Mouse (Mus musculus) myocyte (in vitro differentiated cells): ENCODE measurements around the gene Pycr2.

Experiments used
- CEBPB ChIP-seq: IDR thresholded peaks from 2 replicates; pipeline ENCODE4 v1.6.1; 2011; ENCODE audit warnings: mild to moderate bottlenecking, moderate library complexity; ENCODE audit not compliant: poor library complexity, insufficient read depth, severe bottlenecking
- E2F4 ChIP-seq: IDR thresholded peaks from one replicate; pipeline ENCODE4 v1.6.1; 2011; ENCODE audit warnings: mild to moderate bottlenecking, control low read depth, moderate library complexity; ENCODE audit not compliant: insufficient read depth
- MAX ChIP-seq: IDR thresholded peaks from one replicate; pipeline ENCODE4 v1.6.1; 2011; ENCODE audit warnings: low read depth, mild to moderate bottlenecking, control low read depth
- MYOD1 ChIP-seq, 3 experiments: IDR thresholded peaks; one replicate each; pipeline ENCODE4 v1.6.1; 2011; ENCODE audit warnings: control low read depth in 2 of 3, low read depth in 2 of 3, mild to moderate bottlenecking in 2 of 3, moderate library complexity in 1 of 3; ENCODE audit not compliant: insufficient read length in 2 of 3, control insufficient read depth in 1 of 3
- MYOG ChIP-seq, 3 experiments: IDR thresholded peaks; one replicate each; pipeline ENCODE4 v1.6.1; 2011; ENCODE audit warnings: control low read depth in 2 of 3, low read depth in 2 of 3, mild to moderate bottlenecking in 2 of 3; ENCODE audit not compliant: insufficient read length in 2 of 3, control insufficient read depth in 1 of 3, insufficient read depth in 1 of 3
- POLR2A ChIP-seq: IDR thresholded peaks from one replicate; pipeline ENCODE4 v1.6.1; 2011; ENCODE audit warnings: low read depth, mild to moderate bottlenecking, control low read depth, moderate library complexity; ENCODE audit not compliant: insufficient read length
- POLR2AphosphoS2 ChIP-seq: IDR thresholded peaks from one replicate; pipeline ENCODE4 v1.6.1; 2011; ENCODE audit warnings: low read depth, control low read depth; ENCODE audit not compliant: insufficient read length
- REST ChIP-seq: IDR thresholded peaks from one replicate; pipeline ENCODE4 v1.6.1; 2011; ENCODE audit warnings: mild to moderate bottlenecking, control low read depth, moderate library complexity; ENCODE audit not compliant: insufficient read depth, insufficient read length
- SRF ChIP-seq: IDR thresholded peaks from one replicate; pipeline ENCODE4 v1.6.1; 2011; ENCODE audit warnings: low read depth; ENCODE audit not compliant: control insufficient read depth, insufficient read length
- TCF12 ChIP-seq: IDR thresholded peaks from one replicate; pipeline ENCODE4 v1.6.1; 2011; ENCODE audit warnings: mild to moderate bottlenecking, control low read depth; ENCODE audit not compliant: poor library complexity, insufficient read depth, severe bottlenecking
- TCF3 ChIP-seq: IDR thresholded peaks from one replicate; pipeline ENCODE4 v1.6.1; 2011; ENCODE audit warnings: low read depth, control low read depth; ENCODE audit not compliant: insufficient read length
- USF1 ChIP-seq: IDR thresholded peaks from one replicate; pipeline ENCODE4 v1.6.1; 2011; ENCODE audit warnings: low read depth, mild to moderate bottlenecking, control low read depth, moderate library complexity

DNA sequence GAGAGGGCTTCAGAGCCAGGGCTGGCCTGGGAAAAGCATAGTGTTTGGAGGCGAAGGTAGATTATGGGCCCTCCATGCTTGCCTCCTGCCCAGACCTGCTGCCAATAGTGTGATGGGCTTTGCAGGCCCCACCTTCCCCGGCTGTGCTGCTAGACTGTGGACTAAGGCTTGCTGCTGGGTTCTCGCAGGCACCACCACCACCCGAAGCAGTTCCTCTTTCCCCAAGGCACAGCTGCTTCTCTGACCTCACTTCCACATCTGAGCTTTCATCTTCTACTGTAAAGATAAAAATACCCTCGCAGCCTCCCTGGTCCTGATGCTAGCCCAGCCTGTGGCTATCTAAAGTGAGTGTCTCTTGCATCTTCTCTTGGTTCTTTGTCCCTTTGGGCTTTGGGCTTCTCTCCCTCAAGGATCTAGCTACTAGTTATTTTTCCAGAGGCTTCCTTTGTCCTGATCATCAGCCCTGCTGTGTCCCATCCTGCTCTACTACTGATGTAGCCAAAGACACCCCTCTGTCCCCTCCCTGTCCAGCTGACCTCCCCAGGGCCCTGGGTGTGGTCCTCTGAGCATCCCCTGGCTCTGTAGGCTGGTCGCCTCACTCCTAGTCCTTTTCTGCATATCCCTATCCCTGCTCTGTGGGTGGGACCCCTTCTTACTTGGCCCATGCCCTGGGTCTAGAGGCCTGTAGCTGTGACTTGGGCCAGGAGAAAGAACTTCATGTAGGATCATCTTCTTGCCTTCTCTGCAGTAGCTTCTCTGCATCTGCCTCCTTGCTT lies 18.4 kb downstream of the Pycr2 start:
- TF ChIP-seq POLR2A, result no peak
- TF ChIP-seq MAX, result no peak
- no peak for TF ChIP-seq POLR2AphosphoS2
- TF ChIP-seq TCF3, result no peak
- TF ChIP-seq CEBPB, result no peak
- TF ChIP-seq USF1, result no peak
- no peak for TF ChIP-seq E2F4
- no peak for TF ChIP-seq REST
- no peak for TF ChIP-seq TCF12
- no peak for TF ChIP-seq MYOG (IDR thresholded peaks at IDR 0.05; ENCODE audit: control insufficient read depth in 1 of 3, insufficient read depth in 1 of 3, insufficient read length in 2 of 3, low read depth in 2 of 3)
- TF ChIP-seq SRF, result no peak
- no peak for TF ChIP-seq MYOD1 (IDR thresholded peaks at IDR 0.05; ENCODE audit: control insufficient read depth in 1 of 3, insufficient read length in 2 of 3, low read depth in 2 of 3)
